Mouse (Mus musculus): Measurements from ENCODE around the gene Trmt10c.

GRCm38 (mm10) chr16:56086336-56086735 is 48.7 kb upstream of the Trmt10c start:
- TF ChIP-seq EP300 (IDR thresholded peaks at IDR 0.05; ENCODE audit: low read depth) = no peak
- no peak for TF ChIP-seq CTCF (IDR thresholded peaks at IDR 0.05; ENCODE audit: low read depth)
